Mouse (Mus musculus): Measurements from ENCODE around the gene Mfsd6l. TPM values are rescaled to one million over a fixed set of nuclear protein-coding genes. Genes with fewer than 3 reads are reported as not detected.

The Mfsd6l gene
- not detected for polyA plus RNA-seq (2014; fragmentation: Illumina TruSeq; extraction: RNeasy Lipid Tissue Mini Kit (QIAGEN cat#74804); ENCODE audit: low read depth, low replicate concordance)

DNA sequence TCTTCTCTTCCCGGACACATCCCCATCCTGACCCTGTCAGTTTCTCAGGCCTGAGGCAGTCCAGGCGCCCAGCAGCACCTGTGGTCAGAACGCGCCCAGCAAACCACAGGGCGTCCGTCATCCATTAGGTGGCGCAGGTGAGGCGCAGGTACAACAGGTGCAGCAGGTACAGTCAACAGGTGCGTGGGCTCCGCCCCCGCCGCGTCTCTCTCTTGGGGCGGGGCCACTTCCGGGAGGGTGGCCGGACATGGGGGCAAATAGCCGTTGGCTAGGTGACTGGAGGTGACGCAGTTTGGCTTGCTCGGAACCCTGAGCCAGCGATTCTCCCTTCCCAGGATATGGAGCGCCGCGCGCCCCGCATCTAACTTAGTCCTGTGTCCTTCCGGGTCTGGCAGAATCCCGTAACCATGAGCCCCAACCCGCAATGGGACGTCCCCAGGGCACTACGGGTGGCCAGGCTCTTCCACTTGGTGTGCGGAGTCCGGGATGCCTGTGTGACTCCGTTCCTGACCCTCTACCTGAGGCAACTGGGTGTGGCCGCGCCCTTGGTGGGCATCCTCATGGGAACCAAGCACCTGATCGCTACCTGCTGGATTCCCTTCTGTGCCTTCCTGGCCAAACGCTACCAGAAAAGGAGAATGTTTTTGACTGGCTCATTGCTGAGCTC is at the start of gene Mfsd6l:
Gene Mfsd6l (plus strand): TSS at position 269 of the 667 bp plus-strand sequence.

DNA sequence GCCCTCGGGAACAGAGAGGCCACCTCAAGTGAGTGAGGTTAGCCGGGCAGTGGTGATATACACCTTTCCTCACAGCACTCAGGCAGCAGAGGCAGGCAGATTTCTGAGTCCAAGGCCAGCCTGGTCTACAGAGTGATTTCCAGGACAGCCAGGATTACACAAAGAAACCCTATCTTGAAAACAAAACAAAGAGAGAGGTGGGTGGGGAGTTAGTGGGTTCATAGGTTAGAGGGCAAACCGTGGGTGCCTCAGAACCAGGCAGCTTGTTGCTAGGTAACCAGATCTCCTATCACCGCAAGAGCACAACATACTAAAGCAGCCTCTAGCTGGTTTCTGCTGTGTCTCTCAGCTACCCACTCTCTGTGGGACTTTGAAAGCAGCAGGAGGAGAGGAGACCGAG is 30.7 kb downstream of the Mfsd6l start, which contains the start of gene Ccdc42:
Gene Ccdc42 (plus strand): TSS at position 301 of the 400 bp plus-strand sequence.

Other genes with a start within 250 kb of the Mfsd6l start
- 1.5 TPM for gene Ntn1, start 155.4 kb upstream of the Mfsd6l start, polyA plus RNA-seq (2014; fragmentation: Illumina TruSeq; extraction: RNeasy Lipid Tissue Mini Kit (QIAGEN cat#74804); ENCODE audit: low read depth, low replicate concordance)
- gene Pik3r5, start 124.1 kb upstream of the Mfsd6l start, polyA plus RNA-seq (2014; fragmentation: Illumina TruSeq; extraction: RNeasy Lipid Tissue Mini Kit (QIAGEN cat#74804); ENCODE audit: low read depth, low replicate concordance), result 0.23 TPM
- gene Pik3r6, start 53.2 kb upstream of the Mfsd6l start, polyA plus RNA-seq (2014; fragmentation: Illumina TruSeq; extraction: RNeasy Lipid Tissue Mini Kit (QIAGEN cat#74804); ENCODE audit: low read depth, low replicate concordance), result 0.70 TPM
- not detected for gene Ccdc42, start 30.8 kb downstream of the Mfsd6l start, polyA plus RNA-seq (2014; fragmentation: Illumina TruSeq; extraction: RNeasy Lipid Tissue Mini Kit (QIAGEN cat#74804); ENCODE audit: low read depth, low replicate concordance)
- gene Myh10, start 135.4 kb downstream of the Mfsd6l start, polyA plus RNA-seq (2014; fragmentation: Illumina TruSeq; extraction: RNeasy Lipid Tissue Mini Kit (QIAGEN cat#74804); ENCODE audit: low read depth, low replicate concordance), result 32.7 TPM